ENCODE assay signal across 22 mouse cellular contexts in genomic region chr1:40164331-40164730, GRCm38 (mm10).
DNase-seq lines count a peak whose midpoint lies in the region; ATAC-seq and TF ChIP-seq lines count a peak whose summit lies in the region.
"Had no signal": no experiment of that assay in that cellular context is flagged by ENCODE, and none has a peak within 500 bp of the region (broad histone marks: within the 10 kb centered on the region; RNA-seq: fewer than 3 reads in every experiment).

No protein-coding gene starts in this region.

- TF ChIP-seq EP300 in heart, adult 2 months (IDR thresholded peaks at IDR 0.05; ENCODE audit: insufficient read depth, low read depth, low read length), result no peak
- no peak for TF ChIP-seq EP300 in liver, postnatal 0 days (IDR thresholded peaks at IDR 0.05; ENCODE audit: low read depth)

- H3K79me2 ChIP-seq in heart, adult 2 months (replicated peaks; ENCODE audit: control insufficient read depth, insufficient read depth, low read length), result no peaks in the 10 kb centered on the region
- no peaks in the 10 kb centered on the region for H3K79me2 ChIP-seq in liver, adult 2 months (ENCODE audit: control insufficient read depth, insufficient read depth, low read length)

- intact Hi-C loops in heart, adult 2 months (cut with DNase I), result no loop called here

- H3K4me1 ChIP-seq in heart, adult 2 months (ENCODE audit: control insufficient read depth, insufficient read depth, low read length), result peaks cover 1% of the 10 kb centered on the region
- H3K4me1 ChIP-seq in liver, adult 2 months (ENCODE audit: control insufficient read depth, insufficient read depth, low read length), result peaks cover 20% of the 10 kb centered on the region
- H3K4me1 ChIP-seq in liver, embryonic 12.5 days, result no peaks in the 10 kb centered on the region; the same call in 1 of the 2 replicates
- no peaks in the 10 kb centered on the region for H3K4me1 ChIP-seq in liver, embryonic 16.5 days (ENCODE audit: control insufficient read depth, low read depth, low read length)
- H3K4me1 ChIP-seq in liver, postnatal 0 days (ENCODE audit: insufficient read depth), result peaks cover 3% of the 10 kb centered on the region; the same call in 1 of the 2 replicates
- no peaks in the 10 kb centered on the region for H3K4me1 ChIP-seq in liver, embryonic 11.5 days (replicated peaks; ENCODE audit: control insufficient read depth, insufficient read depth, low read length)

- no peaks in the 10 kb centered on the region for H3K36me3 ChIP-seq in heart, adult 2 months (ENCODE audit: control insufficient read depth, insufficient read depth, low read length)
- no peaks in the 10 kb centered on the region for H3K36me3 ChIP-seq in liver, adult 2 months (ENCODE audit: control insufficient read depth, insufficient read depth, low read length)
- no peaks in the 10 kb centered on the region for H3K36me3 ChIP-seq in liver, embryonic 12.5 days
- no peaks in the 10 kb centered on the region for H3K36me3 ChIP-seq in liver, embryonic 16.5 days (ENCODE audit: control insufficient read depth, insufficient read depth)
- no peaks in the 10 kb centered on the region for H3K36me3 ChIP-seq in liver, postnatal 0 days (replicated peaks; ENCODE audit: insufficient read depth, low read length)
- H3K36me3 ChIP-seq in liver, embryonic 11.5 days (ENCODE audit: control insufficient read depth, insufficient read depth, low read length), result no peaks in the 10 kb centered on the region
- H3K36me3 ChIP-seq: G1E had no signal

- no peaks in the 10 kb centered on the region; the same call in 1 of the 2 replicates for H3K27me3 ChIP-seq in heart, adult 2 months (ENCODE audit: control insufficient read depth, insufficient read depth, low read length)
- no peaks in the 10 kb centered on the region for H3K27me3 ChIP-seq in liver, adult 2 months (ENCODE audit: control insufficient read depth, insufficient read depth, low read length)
- no peaks in the 10 kb centered on the region for H3K27me3 ChIP-seq in liver, embryonic 12.5 days (replicated peaks)
- no peaks in the 10 kb centered on the region for H3K27me3 ChIP-seq in liver, embryonic 16.5 days (ENCODE audit: control insufficient read depth, insufficient read depth, low read depth, low read length)
- no peaks in the 10 kb centered on the region for H3K27me3 ChIP-seq in liver, postnatal 0 days (ENCODE audit: insufficient read depth, low read length)
- no peaks in the 10 kb centered on the region for H3K27me3 ChIP-seq in liver, embryonic 11.5 days (replicated peaks; ENCODE audit: control insufficient read depth, insufficient read depth, low read length)
- H3K27me3 ChIP-seq: CH12.LX, Patski had no signal

- no peak overlapping the region for H3K4me3 ChIP-seq in heart, adult 2 months
- no peak overlapping the region for H3K4me3 ChIP-seq in liver, adult 2 months (ENCODE audit: insufficient read depth, low read depth, low read length)
- H3K4me3 ChIP-seq in liver, embryonic 12.5 days, result no peak overlapping the region
- no peak overlapping the region for H3K4me3 ChIP-seq in liver, embryonic 16.5 days (ENCODE audit: low read depth, low read length)
- H3K4me3 ChIP-seq in liver, postnatal 0 days (ENCODE audit: low read depth, low read length), result no peak overlapping the region
- H3K4me3 ChIP-seq in liver, embryonic 11.5 days (ENCODE audit: low read depth, low read length), result no peak overlapping the region

- TF ChIP-seq CTCF in heart, adult 2 months (IDR thresholded peaks at IDR 0.05), result no peak
- no peak for TF ChIP-seq CTCF in liver, adult 2 months (IDR thresholded peaks at IDR 0.05; ENCODE audit: low read depth, low read length)
- TF ChIP-seq CTCF in liver, postnatal 0 days (IDR thresholded peaks at IDR 0.05; ENCODE audit: low read depth), result no peak

- DNase-seq in heart, adult 11 months, result peak; percentile 28
- no peak for DNase-seq in heart, adult 2 months
- DNase-seq in liver, adult 2 months (ENCODE audit: extremely low read depth, low read depth, low spot score), result peak; percentile 90
- DNase-seq in liver, result no peak
- no peak for DNase-seq in liver, postnatal 0 days
- no peak for DNase-seq in liver, embryonic 11.5 days (ENCODE audit: low spot score)
- DNase-seq: adrenal gland, adult 2 months; adrenal gland, adult 8-10 months; adrenal gland, postnatal 10 days; adrenal gland, postnatal 14 days; adrenal gland, postnatal 25 days; adrenal gland, postnatal 36 days; B cell, adult 2 months; cerebellum, adult 11 months; cerebellum, adult 11-12 months had no signal

- H3K9me3 ChIP-seq in liver, embryonic 12.5 days (replicated peaks), result no peaks in the 10 kb centered on the region
- no peaks in the 10 kb centered on the region for H3K9me3 ChIP-seq in liver, embryonic 16.5 days (replicated peaks; ENCODE audit: control insufficient read depth, low read length)
- peaks cover 2% of the 10 kb centered on the region; the same call in 1 of the 2 replicates for H3K9me3 ChIP-seq in liver, postnatal 0 days (ENCODE audit: low read length)
- no peaks in the 10 kb centered on the region for H3K9me3 ChIP-seq in liver, embryonic 11.5 days (ENCODE audit: control insufficient read depth, low read length)
- H3K9me3 ChIP-seq: G1E had no signal

- 96% methylated on average over 4 of the region's 4 CpGs for WGBS in heart, adult 2 months
- 29% methylated on average over 4 of the region's 4 CpGs for WGBS in liver, adult 2 months
- 58% methylated on average over 4 of the region's 4 CpGs for WGBS in liver, embryonic 12.5 days (ENCODE audit: insufficient replicate concordance)
- WGBS in liver, embryonic 16.5 days (ENCODE audit: insufficient replicate concordance), result 53% methylated on average over 4 of the region's 4 CpGs
- 55% methylated on average over 4 of the region's 4 CpGs for WGBS in liver, postnatal 0 days (ENCODE audit: insufficient replicate concordance)
- WGBS in liver, embryonic 11.5 days, result 78% methylated on average over 4 of the region's 4 CpGs

- no peak overlapping the region for H3K27ac ChIP-seq in heart, adult 2 months
- peak overlapping the region; percentile 98 for H3K27ac ChIP-seq in liver, adult 2 months (replicated peaks; ENCODE audit: insufficient read depth, low read depth, low read length)
- no peak overlapping the region for H3K27ac ChIP-seq in liver, embryonic 12.5 days
- no peak overlapping the region for H3K27ac ChIP-seq in liver, embryonic 16.5 days (ENCODE audit: low read length)
- peak overlapping the region; percentile 87 for H3K27ac ChIP-seq in liver, postnatal 0 days (ENCODE audit: low read depth)
- H3K27ac ChIP-seq in liver, embryonic 11.5 days (ENCODE audit: low read depth, low read length), result no peak overlapping the region

- ATAC-seq in liver, embryonic 12.5 days, result no peak
- ATAC-seq in liver, embryonic 16.5 days (ENCODE audit: low read depth), result 0 out of 2 replicates have a peak, but pooled peaks have one; percentile 25
- ATAC-seq in liver, postnatal 0 days, result peak; percentile 70
- no peak for ATAC-seq in liver, embryonic 11.5 days (replicated peaks; ENCODE audit: low FRiP score)
- ATAC-seq: activated CD4-positive, CD25-positive, alpha-beta regulatory T cell, adult 4 months; CD4-positive, CD25-positive, alpha-beta regulatory T cell, adult 4 months; Patski had no signal

- H3K9ac ChIP-seq in heart, adult 2 months (ENCODE audit: low read depth, low read length), result no peak overlapping the region
- H3K9ac ChIP-seq in liver, adult 2 months (ENCODE audit: low read depth, low read length), result no peak overlapping the region
- H3K9ac ChIP-seq in liver, embryonic 12.5 days, result no peak overlapping the region
- no peak overlapping the region for H3K9ac ChIP-seq in liver, embryonic 16.5 days (ENCODE audit: low read depth, low read length)
- no peak overlapping the region for H3K9ac ChIP-seq in liver, postnatal 0 days (replicated peaks)
- H3K9ac ChIP-seq in liver, embryonic 11.5 days (ENCODE audit: low read depth, low read length), result no peak overlapping the region

- no peak for TF ChIP-seq POLR2A in heart, adult 2 months (IDR thresholded peaks at IDR 0.05; ENCODE audit: insufficient read depth, low read depth, low read length)
- TF ChIP-seq POLR2A in liver, adult 2 months (IDR thresholded peaks at IDR 0.05; ENCODE audit: extremely low read depth, insufficient read depth, low read length), result no peak

- no peak overlapping the region for H3K4me2 ChIP-seq in liver, embryonic 12.5 days
- no peak overlapping the region for H3K4me2 ChIP-seq in liver, embryonic 16.5 days (ENCODE audit: low read depth, low read length)
- no peak overlapping the region for H3K4me2 ChIP-seq in liver, postnatal 0 days (ENCODE audit: low read depth, low read length)
- H3K4me2 ChIP-seq in liver, embryonic 11.5 days, result no peak overlapping the region

Comparison
In these comparisons a context has a peak if more than half of its experiments do, and no peak if none do; other contexts are left out.
1. DNase-seq: peak in heart, adult 11 months (single experiment) and liver, adult 2 months (single experiment); none in heart, adult 2 months (0 of 2), liver (single experiment), liver, postnatal 0 days (single experiment) and liver, embryonic 11.5 days (single experiment).
2. H3K27ac ChIP-seq: peak in liver, adult 2 months (single experiment) and liver, postnatal 0 days (single experiment); none in heart, adult 2 months (single experiment), liver, embryonic 12.5 days (single experiment), liver, embryonic 16.5 days (single experiment) and liver, embryonic 11.5 days (single experiment).
3. ATAC-seq: peak in liver, embryonic 16.5 days (single experiment) and liver, postnatal 0 days (single experiment); none in liver, embryonic 12.5 days (single experiment) and liver, embryonic 11.5 days (single experiment).